Mouse (Mus musculus): ENCODE measurements around the gene Cass4. TPM values are rescaled to one million over a fixed set of nuclear protein-coding genes. Genes with fewer than 3 reads are reported as not detected.

Gene Cass4
- polyA plus RNA-seq, 1 experiment, result not detected

DNA sequence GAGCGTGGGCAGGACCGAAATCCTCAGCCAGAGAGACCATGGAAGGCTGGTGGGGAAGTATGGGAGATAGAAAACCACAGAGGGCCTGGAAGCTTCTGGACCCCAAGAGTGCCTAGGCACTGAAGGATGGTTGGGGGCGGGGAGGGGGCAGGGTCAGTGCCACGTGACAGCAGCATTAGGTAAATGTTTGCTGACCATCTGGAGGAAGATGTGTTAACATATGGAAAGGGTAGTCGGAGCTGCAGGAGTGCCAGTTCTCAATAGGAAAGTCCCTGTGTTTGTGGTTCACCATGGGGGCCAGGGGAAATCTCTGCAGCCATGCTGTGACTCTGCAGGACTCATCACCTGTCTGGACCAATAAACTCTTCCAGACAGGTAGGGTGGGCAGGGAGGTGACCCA, 20.3 kb downstream of the Cass4 start:
- TF ChIP-seq TAL1 (IDR thresholded peaks at IDR 0.05; ENCODE audit: low read length) (no peak), GATA1 (IDR thresholded peaks at IDR 0.05; ENCODE audit: low read length) (no peak)
- Histone ChIP-seq H3K4me3 (replicated peaks) (no peak overlapping the region), H3K4me1 (ENCODE audit: control insufficient read depth) (no peaks in the 10 kb centered on the region), H3K9me3 (ENCODE audit: control insufficient read depth, low read length) (no peaks in the 10 kb centered on the region), H3K36me3 (ENCODE audit: control insufficient read depth) (no peaks in the 10 kb centered on the region), H3K27me3 (ENCODE audit: control insufficient read depth) (no peaks in the 10 kb centered on the region)

GRCm38 (mm10) chr2:172416218-172416617, 22.6 kb downstream of the Cass4 start:
- TF ChIP-seq GATA1 (IDR thresholded peaks at IDR 0.05; ENCODE audit: low read length), result no peak
- no peak for TF ChIP-seq TAL1 (IDR thresholded peaks at IDR 0.05; ENCODE audit: low read length)
- no peak overlapping the region for H3K4me3 ChIP-seq (replicated peaks)
- no peaks in the 10 kb centered on the region for H3K4me1 ChIP-seq (ENCODE audit: control insufficient read depth)
- H3K27me3 ChIP-seq (ENCODE audit: control insufficient read depth), result no peaks in the 10 kb centered on the region
- H3K9me3 ChIP-seq (ENCODE audit: control insufficient read depth, low read length), result no peaks in the 10 kb centered on the region
- no peaks in the 10 kb centered on the region for H3K36me3 ChIP-seq (ENCODE audit: control insufficient read depth)

DNA sequence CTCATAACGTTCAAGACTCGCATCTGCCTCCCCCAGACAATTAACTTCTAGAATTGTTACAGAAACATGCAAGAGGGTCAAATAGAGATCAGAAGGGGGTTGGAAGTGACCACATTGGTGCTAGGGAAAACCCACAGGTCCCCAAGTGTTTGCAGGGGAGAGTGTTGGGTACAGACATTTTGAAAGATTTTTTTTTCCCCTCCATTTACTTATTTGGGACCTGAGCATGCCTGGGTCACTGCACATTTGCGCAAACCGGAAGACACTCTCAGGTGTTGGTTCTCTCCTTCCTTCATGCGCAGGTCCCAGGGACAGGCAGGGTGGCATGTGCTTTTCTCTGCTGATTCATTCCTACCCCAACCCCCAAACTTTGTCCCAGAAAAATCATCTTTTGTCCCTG, 23.3 kb downstream of the Cass4 start:
- no peak for TF ChIP-seq GATA1 (IDR thresholded peaks at IDR 0.05; ENCODE audit: low read length)
- TF ChIP-seq TAL1 (IDR thresholded peaks at IDR 0.05; ENCODE audit: low read length), result no peak
- Histone ChIP-seq H3K27me3 (ENCODE audit: control insufficient read depth) (no peaks in the 10 kb centered on the region), H3K4me3 (replicated peaks) (no peak overlapping the region), H3K9me3 (ENCODE audit: control insufficient read depth, low read length) (no peaks in the 10 kb centered on the region), H3K36me3 (ENCODE audit: control insufficient read depth) (no peaks in the 10 kb centered on the region), H3K4me1 (ENCODE audit: control insufficient read depth) (no peaks in the 10 kb centered on the region)

- Histone ChIP-seq H3K4me1 (ENCODE audit: control insufficient read depth) (no peaks in the 10 kb centered on the region), H3K36me3 (ENCODE audit: control insufficient read depth) (no peaks in the 10 kb centered on the region), H3K4me3 (replicated peaks) (no peak overlapping the region), H3K27me3 (ENCODE audit: control insufficient read depth) (no peaks in the 10 kb centered on the region), H3K9me3 (ENCODE audit: control insufficient read depth, low read length) (no peaks in the 10 kb centered on the region)
- TF ChIP-seq GATA1 (IDR thresholded peaks at IDR 0.05; ENCODE audit: low read length) (no peak), TAL1 (IDR thresholded peaks at IDR 0.05; ENCODE audit: low read length) (no peak)
These were observed 24.6 kb downstream of the Cass4 start for GRCm38 (mm10) chr2:172418208-172418607.

- no peaks in the 10 kb centered on the region for H3K4me1 ChIP-seq (ENCODE audit: control insufficient read depth)
- no peaks in the 10 kb centered on the region for H3K9me3 ChIP-seq (ENCODE audit: control insufficient read depth, low read length)
- no peaks in the 10 kb centered on the region for H3K36me3 ChIP-seq (ENCODE audit: control insufficient read depth)
- no peaks in the 10 kb centered on the region for H3K27me3 ChIP-seq (ENCODE audit: control insufficient read depth)
- TF ChIP-seq GATA1 (IDR thresholded peaks at IDR 0.05; ENCODE audit: low read length), result no peak
- no peak for TF ChIP-seq TAL1 (IDR thresholded peaks at IDR 0.05; ENCODE audit: low read length)
- H3K4me3 ChIP-seq (replicated peaks), result no peak overlapping the region
These were observed 37.0 kb downstream of the Cass4 start for GRCm38 (mm10) chr2:172430609-172431008.

DNA sequence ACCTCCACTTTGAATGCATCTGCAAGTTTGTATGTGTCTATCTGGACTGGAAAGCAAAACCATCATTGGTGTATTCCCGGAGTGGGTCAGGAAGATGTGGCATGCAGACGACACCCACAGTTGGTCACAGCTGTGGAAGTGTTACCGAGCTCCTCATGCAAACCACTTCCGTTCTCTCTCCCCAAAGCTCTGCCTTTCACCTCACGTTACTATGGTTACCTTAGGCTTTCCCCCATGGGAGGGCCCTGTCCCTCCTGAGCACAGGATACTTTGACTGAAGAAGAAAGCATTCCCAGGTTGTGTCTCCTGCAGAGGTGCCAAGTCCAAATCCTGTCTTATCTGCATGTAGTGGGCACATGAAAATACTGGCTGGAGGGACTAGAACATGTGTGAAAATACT, 40.2 kb downstream of the Cass4 start:
- peaks cover 2% of the 10 kb centered on the region; the same call in 1 of the 2 replicates for H3K4me1 ChIP-seq (ENCODE audit: control insufficient read depth)
- H3K27me3 ChIP-seq (ENCODE audit: control insufficient read depth), result no peaks in the 10 kb centered on the region
- H3K4me3 ChIP-seq (replicated peaks), result no peak overlapping the region
- TF ChIP-seq GATA1 (IDR thresholded peaks at IDR 0.05; ENCODE audit: low read length) (no peak), TAL1 (IDR thresholded peaks at IDR 0.05; ENCODE audit: low read length) (no peak)
- no peaks in the 10 kb centered on the region for H3K36me3 ChIP-seq (ENCODE audit: control insufficient read depth)
- H3K9me3 ChIP-seq (ENCODE audit: control insufficient read depth, low read length), result no peaks in the 10 kb centered on the region

DNA sequence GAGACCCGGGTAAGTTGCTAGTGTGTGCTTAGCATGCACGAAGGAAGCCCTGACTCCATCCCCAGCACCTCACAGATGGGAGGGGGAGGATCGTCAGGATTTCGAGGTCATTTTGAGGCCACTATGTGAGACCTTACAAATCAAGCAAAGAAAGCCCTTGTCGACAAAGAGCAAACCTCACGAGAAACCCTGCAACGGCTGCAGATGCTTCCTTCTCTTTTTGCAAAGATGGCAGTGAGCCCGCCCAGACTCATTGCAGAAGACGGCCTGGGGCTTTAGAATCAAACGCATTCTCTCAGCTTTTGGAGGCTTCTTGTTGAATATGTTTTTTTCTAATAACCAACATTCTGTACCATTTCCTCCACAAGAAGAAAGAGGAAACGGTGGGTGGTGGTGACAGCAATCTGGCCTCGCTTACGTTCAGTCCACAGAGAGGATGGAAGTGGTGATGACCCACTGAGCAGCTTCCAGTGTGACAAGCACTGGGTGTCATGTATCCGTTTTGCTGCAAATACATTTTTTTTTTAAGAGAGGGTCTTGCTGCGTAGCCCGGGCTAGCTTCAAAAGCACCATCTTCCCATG, 43.9 kb downstream of the Cass4 start:
- no peaks in the 10 kb centered on the region for H3K27me3 ChIP-seq (ENCODE audit: control insufficient read depth)
- no peak for TF ChIP-seq GATA1 (IDR thresholded peaks at IDR 0.05; ENCODE audit: low read length)
- no peaks in the 10 kb centered on the region for H3K9me3 ChIP-seq (ENCODE audit: control insufficient read depth, low read length)
- peaks cover 8% of the 10 kb centered on the region for H3K36me3 ChIP-seq (ENCODE audit: control insufficient read depth)
- no peak overlapping the region for H3K4me3 ChIP-seq (replicated peaks)
- H3K4me1 ChIP-seq (ENCODE audit: control insufficient read depth), result peaks cover 29% of the 10 kb centered on the region

DNA sequence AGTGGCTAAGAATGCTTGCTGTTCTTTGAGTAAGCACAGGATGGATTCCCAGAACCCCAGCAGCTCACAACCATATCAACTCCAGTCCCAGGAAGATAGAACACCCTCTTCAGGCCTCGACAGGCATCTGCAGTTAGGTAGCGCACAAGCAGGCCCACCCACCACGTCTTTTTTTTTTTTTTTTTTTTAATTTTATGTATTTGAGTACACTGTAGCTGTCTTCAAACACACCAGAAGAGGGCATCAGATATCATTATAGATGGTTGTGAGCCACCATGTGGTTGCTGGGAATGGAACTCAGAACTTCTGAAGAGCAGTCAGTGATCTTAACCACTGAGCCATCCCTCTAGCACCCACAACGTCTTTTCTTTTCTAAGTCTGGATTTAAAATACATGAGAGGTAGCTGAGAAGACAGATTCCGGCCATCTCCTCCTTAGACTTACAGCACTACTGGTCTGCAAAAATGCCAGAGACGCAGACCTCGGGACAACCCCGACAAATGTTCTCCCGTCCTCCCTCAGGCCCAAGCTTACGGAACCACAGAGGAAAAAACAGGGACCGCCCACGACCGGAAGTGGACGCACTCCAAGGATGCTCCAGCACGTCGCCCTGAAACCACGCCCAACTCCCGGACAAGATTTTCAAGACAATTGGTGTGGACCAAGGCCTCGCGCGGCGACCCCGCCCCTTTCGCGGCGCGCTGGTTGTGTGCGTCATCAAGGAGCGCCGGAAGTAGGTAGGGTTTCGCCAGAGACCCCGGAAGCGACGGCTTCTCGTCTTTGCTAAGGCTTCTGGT, 46.4 kb downstream of the Cass4 start, which contains the start of gene Rtf2:
Gene Rtf2 (plus strand): TSS at position 714 of the 797 bp plus-strand sequence.
- Histone ChIP-seq H3K27me3 (ENCODE audit: control insufficient read depth) (no peaks in the 10 kb centered on the region), H3K4me1 (ENCODE audit: control insufficient read depth) (peaks cover 39% of the 10 kb centered on the region)
- TF ChIP-seq TAL1 (IDR thresholded peaks at IDR 0.05; ENCODE audit: low read length) (no peak), GATA1 (IDR thresholded peaks at IDR 0.05; ENCODE audit: low read length) (no peak)

GRCm38 (mm10) chr2:172440640-172441005, 47.0 kb downstream of the Cass4 start:
- H3K4me3 ChIP-seq (replicated peaks), result peak overlapping the region; percentile 68
- TF ChIP-seq GATA1 (IDR thresholded peaks at IDR 0.05; ENCODE audit: low read length), result no peak
- no peak for TF ChIP-seq TAL1 (IDR thresholded peaks at IDR 0.05; ENCODE audit: low read length)
- H3K9me3 ChIP-seq (ENCODE audit: control insufficient read depth, low read length), result no peaks in the 10 kb centered on the region
- peaks cover 29% of the 10 kb centered on the region for H3K36me3 ChIP-seq (ENCODE audit: control insufficient read depth)
- peaks cover 39% of the 10 kb centered on the region for H3K4me1 ChIP-seq (ENCODE audit: control insufficient read depth)
- no peaks in the 10 kb centered on the region for H3K27me3 ChIP-seq (ENCODE audit: control insufficient read depth)

More for the DNA sequence above, 46.4 kb downstream of the Cass4 start, which contains the start of gene Rtf2:
- H3K9me3 ChIP-seq (ENCODE audit: control insufficient read depth, low read length), result no peaks in the 10 kb centered on the region
- H3K4me3 ChIP-seq (replicated peaks), result peak within 1 kb of the TSS; percentile 68
- H3K36me3 ChIP-seq (ENCODE audit: control insufficient read depth), result peaks cover 23% of the 10 kb centered on the region

Measured in erythroblast, embryonic 14.5 days (primary cell).